Mouse (Mus musculus) myocyte (in vitro differentiated cells): Measurements from ENCODE around the gene Hist1h3g. TPM values are rescaled to one million over a fixed set of nuclear protein-coding genes. Genes with fewer than 3 reads are reported as not detected.
"Not testable (repeated sequence)": the region's sequence is repeated elsewhere in the genome, so short reads cannot be mapped to it uniquely, and the experiment has no call there.

Source experiments
- H3K27me3 ChIP-seq: one replicate; pipeline ENCODE4 v1.6.1; 2011; ENCODE audit not compliant: control insufficient read depth, insufficient read depth, insufficient read length
- H3K36me3 ChIP-seq: one replicate; pipeline ENCODE4 v1.6.1; 2011; ENCODE audit not compliant: control insufficient read depth, insufficient read depth
- H3K4me2 ChIP-seq: one replicate; pipeline ENCODE4 v1.6.1; 2011; ENCODE audit warnings: low read depth, control low read depth
- H3K4me3 ChIP-seq: one replicate; pipeline ENCODE4 v1.5.1; 2011; ENCODE audit warnings: mild to moderate bottlenecking, control low read depth, moderate library complexity
- H3K79me2 ChIP-seq: one replicate; pipeline ENCODE4 v1.6.1; 2011; ENCODE audit not compliant: control insufficient read depth, insufficient read depth
- H3ac ChIP-seq: one replicate; pipeline ENCODE4 v1.6.1; 2011; ENCODE audit not compliant: control insufficient read depth, insufficient read length
- CEBPB ChIP-seq: IDR thresholded peaks from 2 replicates; pipeline ENCODE4 v1.6.1; 2011; ENCODE audit warnings: mild to moderate bottlenecking, moderate library complexity; ENCODE audit not compliant: poor library complexity, insufficient read depth, severe bottlenecking
- E2F4 ChIP-seq: IDR thresholded peaks from one replicate; pipeline ENCODE4 v1.6.1; 2011; ENCODE audit warnings: mild to moderate bottlenecking, control low read depth, moderate library complexity; ENCODE audit not compliant: insufficient read depth
- MAX ChIP-seq: IDR thresholded peaks from one replicate; pipeline ENCODE4 v1.6.1; 2011; ENCODE audit warnings: low read depth, mild to moderate bottlenecking, control low read depth
- MYOD1 ChIP-seq, 3 experiments: IDR thresholded peaks; one replicate each; pipeline ENCODE4 v1.6.1; 2011; ENCODE audit warnings: control low read depth in 2 of 3, low read depth in 2 of 3, mild to moderate bottlenecking in 2 of 3, moderate library complexity in 1 of 3; ENCODE audit not compliant: insufficient read length in 2 of 3, control insufficient read depth in 1 of 3
- MYOG ChIP-seq, 3 experiments: IDR thresholded peaks; one replicate each; pipeline ENCODE4 v1.6.1; 2011; ENCODE audit warnings: control low read depth in 2 of 3, low read depth in 2 of 3, mild to moderate bottlenecking in 2 of 3; ENCODE audit not compliant: insufficient read length in 2 of 3, control insufficient read depth in 1 of 3, insufficient read depth in 1 of 3
- POLR2A ChIP-seq: IDR thresholded peaks from one replicate; pipeline ENCODE4 v1.6.1; 2011; ENCODE audit warnings: low read depth, mild to moderate bottlenecking, control low read depth, moderate library complexity; ENCODE audit not compliant: insufficient read length
- POLR2AphosphoS2 ChIP-seq: IDR thresholded peaks from one replicate; pipeline ENCODE4 v1.6.1; 2011; ENCODE audit warnings: low read depth, control low read depth; ENCODE audit not compliant: insufficient read length
- REST ChIP-seq: IDR thresholded peaks from one replicate; pipeline ENCODE4 v1.6.1; 2011; ENCODE audit warnings: mild to moderate bottlenecking, control low read depth, moderate library complexity; ENCODE audit not compliant: insufficient read depth, insufficient read length
- SRF ChIP-seq: IDR thresholded peaks from one replicate; pipeline ENCODE4 v1.6.1; 2011; ENCODE audit warnings: low read depth; ENCODE audit not compliant: control insufficient read depth, insufficient read length
- TCF12 ChIP-seq: IDR thresholded peaks from one replicate; pipeline ENCODE4 v1.6.1; 2011; ENCODE audit warnings: mild to moderate bottlenecking, control low read depth; ENCODE audit not compliant: poor library complexity, insufficient read depth, severe bottlenecking
- TCF3 ChIP-seq: IDR thresholded peaks from one replicate; pipeline ENCODE4 v1.6.1; 2011; ENCODE audit warnings: low read depth, control low read depth; ENCODE audit not compliant: insufficient read length
- USF1 ChIP-seq: IDR thresholded peaks from one replicate; pipeline ENCODE4 v1.6.1; 2011; ENCODE audit warnings: low read depth, mild to moderate bottlenecking, control low read depth, moderate library complexity
- polyA plus RNA-seq: library from polyadenylated mRNA; unstranded; fragments of >200 nt; fragmentation: generic; extraction: Trizol; gene quantifications from one replicate; pipeline ENCODE4 v1.2.1, GENCODE M21; 2012; ENCODE audit warnings: missing spikeins

Gene Hist1h3g
- polyA plus RNA-seq, 1 experiment: 3.3 TPM

GRCm38 (mm10) chr13:23564482-23564881 is 29.3 kb downstream of the Hist1h3g start:
- no peak overlapping the region for H3K4me2 ChIP-seq
- H3K79me2 ChIP-seq: no peaks in the 10 kb centered on the region

GRCm38 (mm10) chr13:23570261-23571021 is 35.2 kb downstream of the Hist1h3g start:
- H3K79me2 ChIP-seq: not testable (repeated sequence)
- peak overlapping the region; percentile 27 for H3K4me3 ChIP-seq
- peak; percentile 31 for TF ChIP-seq POLR2AphosphoS2
- peak; percentile 30 for TF ChIP-seq POLR2A

More at GRCm38 (mm10) chr13:23564482-23564881, 29.3 kb downstream of the Hist1h3g start:
- Histone ChIP-seq H3K4me3 (no peak overlapping the region), H3K27me3 (no peaks in the 10 kb centered on the region), H3K36me3 (no peaks in the 10 kb centered on the region), H3ac (no peak overlapping the region)
- TF ChIP-seq SRF (no peak), MAX (no peak), POLR2AphosphoS2 (no peak), MYOG (IDR thresholded peaks at IDR 0.05; ENCODE audit: control insufficient read depth in 1 of 3, insufficient read depth in 1 of 3, insufficient read length in 2 of 3, low read depth in 2 of 3) (no peak), CEBPB (no peak), MYOD1 (IDR thresholded peaks at IDR 0.05; ENCODE audit: control insufficient read depth in 1 of 3, insufficient read length in 2 of 3, low read depth in 2 of 3) (no peak), E2F4 (no peak), POLR2A (no peak), REST (no peak), TCF12 (no peak), TCF3 (no peak), USF1 (no peak)

GRCm38 (mm10) chr13:23571022-23571503 is 35.8 kb downstream of the Hist1h3g start, which contains the start of the genes Hist1h2ae and Hist1h2bg:
TSS of gene Hist1h2ae (minus strand) at chr13:23571220.
TSS of gene Hist1h2bg (plus strand) at chr13:23571396.
- Histone ChIP-seq H3ac (no peak within 1 kb of the TSS), H3K79me2 (no peaks in the 10 kb centered on the region), H3K4me2 (peak within 1 kb of the TSS; percentile 64), H3K36me3 (no peaks in the 10 kb centered on the region), H3K27me3 (no peaks in the 10 kb centered on the region), H3K4me3 (peak within 1 kb of the TSS; percentile 27)
- peak; percentile 64 for TF ChIP-seq POLR2A
- TF ChIP-seq REST: no peak
- TF ChIP-seq E2F4: no peak
- TF ChIP-seq POLR2AphosphoS2: peak; percentile 79

More at GRCm38 (mm10) chr13:23570261-23571021, 35.2 kb downstream of the Hist1h3g start:
- not testable (repeated sequence) for H3ac ChIP-seq, H3K27me3 ChIP-seq, H3K36me3 ChIP-seq
- peak overlapping the region; percentile 61 for H3K4me2 ChIP-seq

GRCm38 (mm10) chr13:23571504-23572217 is 36.4 kb downstream of the Hist1h3g start:
- not testable (repeated sequence) for H3ac ChIP-seq, H3K79me2 ChIP-seq, H3K36me3 ChIP-seq, H3K27me3 ChIP-seq
- TF ChIP-seq POLR2A: peak; percentile 78
- peak; percentile 82 for TF ChIP-seq POLR2AphosphoS2
- Histone ChIP-seq H3K4me3 (peak overlapping the region; percentile 27), H3K4me2 (peak overlapping the region; percentile 64)

GRCm38 (mm10) chr13:23572218-23573033 is 37.2 kb downstream of the Hist1h3g start:
- no peaks in the 10 kb centered on the region for H3K27me3 ChIP-seq
- H3K4me3 ChIP-seq: peak overlapping the region; percentile 27
- TF ChIP-seq MYOG (IDR thresholded peaks at IDR 0.05; ENCODE audit: control insufficient read depth in 1 of 3, insufficient read depth in 1 of 3, insufficient read length in 2 of 3, low read depth in 2 of 3) (no peak), SRF (no peak), CEBPB (no peak), MAX (no peak), POLR2A (no peak), POLR2AphosphoS2 (no peak), MYOD1 (IDR thresholded peaks at IDR 0.05; ENCODE audit: control insufficient read depth in 1 of 3, insufficient read length in 2 of 3, low read depth in 2 of 3) (no peak), TCF3 (no peak), E2F4 (no peak), USF1 (no peak), REST (no peak)
- H3K36me3 ChIP-seq: no peaks in the 10 kb centered on the region
- H3K4me2 ChIP-seq: peak overlapping the region; percentile 64
- no peaks in the 10 kb centered on the region for H3K79me2 ChIP-seq
- H3ac ChIP-seq: no peak overlapping the region

- H3K79me2 ChIP-seq: not testable (repeated sequence)
Measured at GRCm38 (mm10) chr13:23573034-23573897, 38.0 kb downstream of the Hist1h3g start.

More at GRCm38 (mm10) chr13:23573034-23573897, 38.0 kb downstream of the Hist1h3g start:
- peak overlapping the region; percentile 64 for H3K4me2 ChIP-seq
- not testable (repeated sequence) for H3K36me3 ChIP-seq, H3ac ChIP-seq, H3K27me3 ChIP-seq
- H3K4me3 ChIP-seq: peak overlapping the region; percentile 27
